Mouse (Mus musculus) gastrocnemius, adult 2 months (tissue): ENCODE data around the gene C130026I21Rik. TPM values are rescaled to one million over a fixed set of nuclear protein-coding genes. Genes with fewer than 3 reads are reported as not detected.
"Not testable (repeated sequence)": the region's sequence is repeated elsewhere in the genome, so short reads cannot be mapped to it uniquely, and the experiment has no call there.

Experiments used
- DNase-seq: peaks from one replicate; pipeline ENCODE4 v3.0.0; 2022
- H3K27ac ChIP-seq: fragments of 200-600 bp; 2 replicates; pipeline ENCODE4 v1.8.1; 2022; ENCODE audit warnings: mild to moderate bottlenecking
- H3K4me3 ChIP-seq: fragments of 200-600 bp; 2 replicates; pipeline ENCODE4 v1.8.1; 2022; ENCODE audit warnings: mild to moderate bottlenecking, moderate library complexity
- CTCF ChIP-seq: fragments of 200-600 bp; IDR thresholded peaks from 2 replicates; pipeline ENCODE4 v1.8.1; 2022; ENCODE audit warnings: antibody characterized with exemption, mild to moderate bottlenecking, moderate library complexity
- intact Hi-C: fragments of 180-260 bp; cut with DNase I; formaldehyde crosslinking; loops from one replicate; pipeline ENCODE4 v1.15.1; 2025
- total RNA-seq, 2 experiments: library from RNA; stranded (reverse); gene quantifications; 2 replicates each; pipeline ENCODE4 v1.2.3; 2021

Gene C130026I21Rik
- total RNA-seq, 2 experiments from 2014 or later: 0.46 TPM; not detected in 1

DNA sequence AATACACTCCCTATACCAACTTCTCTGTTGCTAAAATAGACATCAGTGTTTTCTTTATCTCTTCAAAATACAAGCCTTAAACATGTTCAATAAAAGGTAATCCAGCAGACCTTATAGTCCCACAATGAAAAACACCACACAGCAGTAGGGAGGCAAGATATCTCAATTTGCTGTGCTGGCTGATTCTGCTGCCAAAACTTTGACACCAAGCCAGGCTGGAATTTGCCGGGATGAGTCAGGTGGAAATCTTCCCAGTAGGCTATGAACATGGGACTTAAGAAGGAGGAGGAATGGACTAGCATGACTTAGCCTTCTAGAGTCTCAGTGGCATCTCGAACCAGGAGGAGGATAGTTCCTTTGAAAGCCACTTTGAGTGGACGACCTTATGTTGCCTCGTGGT, 91.4 kb downstream of the C130026I21Rik start:
- DNase-seq, H3K4me3 ChIP-seq, intact Hi-C loops, H3K27ac ChIP-seq: not testable (repeated sequence)

DNA sequence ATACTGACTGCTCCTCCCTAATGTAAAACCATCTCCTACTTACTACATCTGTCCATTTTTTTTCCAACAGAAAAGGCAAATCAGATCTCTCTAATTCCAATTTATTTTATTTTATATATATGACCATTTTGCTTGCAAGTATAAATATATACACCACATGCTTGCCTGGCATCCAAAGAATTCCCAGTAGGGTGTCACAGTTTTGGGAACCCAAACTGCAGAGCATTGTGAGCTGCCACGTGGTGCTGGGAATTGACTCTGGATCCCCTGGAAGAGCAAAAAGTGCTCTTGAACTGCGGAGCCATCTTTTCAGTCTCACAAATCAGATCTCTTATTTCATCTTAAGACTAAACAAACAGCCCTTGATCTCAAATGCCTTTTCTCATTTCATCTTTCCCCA, 107.5 kb downstream of the C130026I21Rik start:
- DNase-seq, H3K4me3 ChIP-seq, H3K27ac ChIP-seq, intact Hi-C loops: not testable (repeated sequence)

DNA sequence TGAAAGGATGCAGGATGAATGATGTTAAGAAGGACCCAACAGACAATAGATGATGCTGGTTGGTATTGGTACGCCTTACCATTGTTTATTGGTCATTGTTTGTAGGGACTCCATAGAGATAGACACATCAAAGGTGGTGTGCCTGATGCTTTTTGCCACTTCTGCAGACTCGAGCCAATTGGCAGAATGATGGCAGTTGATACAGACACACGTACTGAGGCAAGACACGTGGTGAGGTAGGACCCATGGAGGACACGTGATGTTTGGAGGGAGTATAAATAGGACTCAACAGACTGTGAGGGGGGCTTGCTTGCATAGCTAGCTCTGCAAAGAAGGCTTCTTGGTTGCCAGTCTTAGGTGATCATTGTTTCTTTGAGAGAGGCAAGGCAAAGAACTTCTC, 115.2 kb downstream of the C130026I21Rik start:
- intact Hi-C loops, DNase-seq, H3K27ac ChIP-seq, H3K4me3 ChIP-seq: not testable (repeated sequence)

DNA sequence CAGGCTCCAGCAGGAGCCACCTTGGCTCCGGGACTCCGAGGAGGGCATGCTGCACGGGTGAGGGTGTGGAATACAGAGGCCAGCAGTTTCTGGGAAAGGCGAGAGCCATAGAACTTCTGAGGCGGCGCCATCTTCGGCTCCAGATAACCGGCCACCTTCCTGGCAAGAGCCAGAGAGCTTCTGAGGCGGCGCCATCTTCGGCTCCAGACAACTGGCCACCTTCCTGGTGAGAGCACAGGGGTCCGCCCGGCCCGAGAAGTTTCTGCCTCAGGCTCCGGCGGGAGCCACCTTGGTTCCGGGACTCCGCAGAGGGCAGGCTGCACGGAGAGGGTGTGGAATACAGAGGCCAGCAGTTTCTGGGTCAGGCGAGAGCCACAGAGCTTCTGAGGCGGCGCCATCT, 136.7 kb downstream of the C130026I21Rik start:
- intact Hi-C loops, H3K27ac ChIP-seq, H3K4me3 ChIP-seq, DNase-seq: not testable (repeated sequence)

DNA sequence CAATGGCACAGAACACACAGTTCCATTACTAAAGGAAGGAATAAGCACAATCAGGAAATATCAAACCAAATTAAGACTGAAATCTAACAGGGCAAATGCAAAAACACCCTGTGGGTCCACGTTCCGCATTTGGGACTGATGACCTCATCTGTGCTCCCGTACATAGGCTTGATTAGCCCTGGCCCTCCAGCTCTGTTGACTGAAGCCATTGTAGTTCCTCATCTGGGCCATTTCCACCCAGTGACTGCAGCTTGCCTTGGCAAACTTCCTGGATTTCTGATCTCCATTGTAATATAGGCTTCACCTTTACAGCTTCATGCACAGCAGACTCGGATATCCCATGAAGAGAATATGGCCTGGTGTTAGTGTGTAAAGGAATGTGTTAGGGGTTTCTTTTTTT, 148.5 kb downstream of the C130026I21Rik start:
- intact Hi-C loops, H3K4me3 ChIP-seq, H3K27ac ChIP-seq, DNase-seq: not testable (repeated sequence)

DNA sequence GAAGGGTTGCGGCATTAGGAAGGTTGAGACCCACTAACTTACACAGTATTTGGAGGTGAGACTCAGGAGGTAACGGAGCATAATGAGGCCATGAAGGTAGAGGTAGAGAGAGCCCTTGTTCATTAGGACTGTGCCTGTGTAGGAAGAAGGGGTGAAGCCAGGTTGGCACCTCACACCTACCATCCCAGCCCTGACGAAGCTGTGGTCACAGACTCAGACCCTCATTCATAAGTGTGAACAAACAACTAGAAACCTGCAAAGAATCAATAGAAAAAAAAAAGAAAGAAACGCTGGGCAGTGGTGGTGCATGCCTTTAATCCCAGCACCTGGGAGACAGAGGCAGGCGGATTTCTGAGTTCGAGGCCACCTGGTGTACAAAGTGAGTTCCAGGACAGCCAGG, 152.0 kb downstream of the C130026I21Rik start:
- intact Hi-C loops, DNase-seq, H3K27ac ChIP-seq, H3K4me3 ChIP-seq: not testable (repeated sequence)

DNA sequence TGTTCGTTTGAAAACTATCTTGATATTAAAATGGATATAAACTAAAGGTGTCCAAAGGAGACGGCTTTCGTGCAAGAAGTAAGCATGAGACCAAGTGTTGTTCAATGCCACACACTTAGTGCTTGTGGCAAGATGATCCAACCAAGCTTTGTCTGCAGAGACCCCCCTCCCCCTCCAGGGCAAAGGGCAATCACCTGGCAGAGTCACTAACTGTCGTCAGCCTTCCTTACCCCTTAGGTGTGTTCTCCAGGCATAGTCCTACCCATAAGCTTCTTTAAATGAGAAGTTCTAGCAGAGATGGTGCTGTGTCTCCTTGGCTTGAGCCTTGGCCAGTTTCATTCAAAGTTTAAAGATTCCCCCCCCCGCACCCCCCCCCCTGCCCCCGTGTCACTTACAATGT, 152.8 kb downstream of the C130026I21Rik start:
- H3K4me3 ChIP-seq, intact Hi-C loops, DNase-seq, H3K27ac ChIP-seq: not testable (repeated sequence)

DNA sequence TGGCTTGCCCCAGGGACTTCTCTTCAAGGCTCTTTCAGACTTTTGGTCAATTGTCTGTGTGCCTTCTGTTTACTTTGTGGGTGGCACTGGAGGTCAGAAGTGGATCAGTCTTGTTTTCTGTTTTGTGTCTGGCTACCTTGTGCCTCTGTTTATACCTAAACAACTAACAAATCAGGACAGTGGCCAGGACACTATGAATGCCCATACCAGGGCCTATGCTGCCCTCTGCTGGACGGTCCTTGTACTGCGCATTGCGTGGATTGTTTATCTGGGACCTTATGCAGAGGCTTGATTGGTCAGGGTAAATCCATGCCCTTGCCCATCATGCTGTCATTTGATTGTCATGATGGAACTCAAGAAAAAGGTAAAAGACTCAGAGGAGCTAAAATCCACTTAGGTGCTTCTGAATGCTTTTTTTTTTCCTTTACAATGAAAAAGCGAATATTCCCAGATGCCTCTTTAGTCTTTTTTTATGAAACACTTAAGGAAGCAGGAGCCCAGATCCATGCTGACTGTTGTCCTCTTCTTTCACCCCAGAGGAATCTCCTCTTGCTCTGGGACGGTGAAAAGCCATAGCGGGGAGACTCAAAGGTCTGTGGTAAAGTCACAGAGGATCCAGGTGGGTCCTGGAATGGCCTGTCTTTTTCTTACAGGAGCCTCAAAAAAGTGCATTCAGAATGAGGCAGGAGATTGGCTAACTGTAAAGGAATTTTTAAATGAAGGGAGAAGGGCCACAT, 155.5 kb downstream of the C130026I21Rik start:
- H3K27ac ChIP-seq, intact Hi-C loops, DNase-seq, H3K4me3 ChIP-seq: not testable (repeated sequence)
- peak; percentile 47 for TF ChIP-seq CTCF

DNA sequence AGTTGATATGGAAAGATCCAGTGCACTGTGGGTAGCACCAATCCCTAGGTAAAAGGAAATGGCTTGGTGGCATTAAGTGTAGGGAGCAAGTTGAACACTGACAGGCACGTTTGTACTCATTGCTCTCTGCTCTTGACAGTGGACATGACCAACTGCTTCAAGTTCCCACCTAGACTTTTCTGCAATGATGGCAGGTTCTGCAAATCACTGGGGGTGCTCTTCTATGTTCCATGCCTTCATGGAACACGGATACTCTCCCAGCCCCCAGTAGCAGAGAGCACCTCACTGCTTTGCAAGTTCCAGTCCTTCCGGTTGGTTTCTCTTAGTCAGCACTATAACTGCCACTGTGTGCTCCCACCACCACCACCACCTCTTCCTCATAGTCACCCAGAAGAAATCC, 156.3 kb downstream of the C130026I21Rik start:
- H3K4me3 ChIP-seq, H3K27ac ChIP-seq, DNase-seq, intact Hi-C loops: not testable (repeated sequence)

DNA sequence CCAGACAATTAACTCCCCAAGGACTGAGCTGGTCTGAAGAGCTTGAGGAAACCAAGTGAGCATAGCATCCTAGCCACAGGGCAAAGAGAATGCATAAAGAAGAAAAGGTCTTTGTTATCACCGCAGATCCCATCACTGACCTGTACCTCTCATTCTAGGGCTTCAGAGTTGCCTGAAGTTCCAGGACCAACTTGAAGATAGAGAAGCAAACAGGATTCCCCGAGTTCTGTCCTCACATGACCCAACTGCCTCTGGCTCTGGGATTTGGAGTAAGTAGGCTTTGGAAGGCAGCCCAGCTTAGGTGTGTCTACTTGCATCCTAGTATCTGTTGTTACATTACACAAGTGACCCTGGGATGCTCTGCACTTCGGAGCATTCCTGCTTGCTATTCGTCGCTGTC, 157.5 kb downstream of the C130026I21Rik start:
- H3K27ac ChIP-seq, H3K4me3 ChIP-seq, DNase-seq, intact Hi-C loops: not testable (repeated sequence)

DNA sequence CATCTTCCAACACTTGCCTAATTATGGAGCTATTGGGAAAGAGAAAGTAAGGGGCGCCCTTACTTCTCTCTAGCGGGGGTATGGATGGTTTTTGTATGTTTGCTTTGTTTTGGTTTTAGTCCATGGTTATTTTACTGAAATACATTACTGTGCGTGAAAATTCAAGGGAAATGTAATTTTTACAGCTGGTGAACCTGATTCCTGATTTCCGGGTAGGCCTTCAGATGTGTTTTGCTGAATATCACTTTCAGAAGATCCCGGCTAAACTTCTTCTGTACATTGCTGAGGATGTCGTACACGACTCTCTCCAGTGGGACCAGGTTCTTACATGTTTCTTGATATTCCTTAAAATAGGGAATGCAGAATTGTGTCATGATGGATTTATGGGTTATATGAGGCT, 158.1 kb downstream of the C130026I21Rik start:
- intact Hi-C loops, H3K4me3 ChIP-seq, H3K27ac ChIP-seq, DNase-seq: not testable (repeated sequence)

DNA sequence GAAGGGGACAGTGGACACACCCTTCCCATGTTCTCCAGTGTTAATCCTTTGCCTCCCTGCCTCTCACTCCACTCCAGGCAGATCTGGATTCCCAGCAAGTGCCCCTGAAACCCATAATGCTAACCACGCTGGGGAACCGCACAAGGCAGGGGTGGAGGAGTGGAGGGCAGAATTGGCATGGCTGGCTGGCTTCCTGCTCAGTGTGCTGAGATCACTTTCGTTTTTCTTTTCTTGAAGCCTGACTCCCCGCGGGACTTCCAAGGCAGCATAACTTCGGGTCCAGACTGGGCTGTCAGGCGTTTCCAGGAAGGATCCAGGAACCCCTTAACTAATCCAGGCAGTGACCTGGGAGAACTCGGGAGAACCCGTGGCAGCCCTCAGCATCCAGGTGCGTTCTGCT, 158.8 kb downstream of the C130026I21Rik start:
- intact Hi-C loops, H3K27ac ChIP-seq, H3K4me3 ChIP-seq, DNase-seq: not testable (repeated sequence)

DNA sequence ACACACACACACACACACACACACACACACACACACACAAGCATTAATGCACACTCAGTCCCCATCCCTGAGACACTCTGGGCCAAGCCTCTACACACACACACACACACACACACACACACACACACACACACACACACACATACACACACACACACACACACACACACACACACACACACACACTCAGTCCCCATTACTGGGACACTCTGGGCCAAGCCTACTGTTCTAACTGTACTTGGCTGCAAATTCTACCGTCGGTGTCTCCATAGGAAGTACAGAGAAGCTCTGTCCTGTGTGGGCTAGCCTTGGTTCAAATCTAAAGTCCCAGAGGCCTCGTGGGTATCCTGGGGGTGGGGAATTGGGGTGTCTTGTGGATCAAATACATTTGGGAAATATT, 159.5 kb downstream of the C130026I21Rik start:
- DNase-seq, H3K4me3 ChIP-seq, H3K27ac ChIP-seq, intact Hi-C loops: not testable (repeated sequence)

DNA sequence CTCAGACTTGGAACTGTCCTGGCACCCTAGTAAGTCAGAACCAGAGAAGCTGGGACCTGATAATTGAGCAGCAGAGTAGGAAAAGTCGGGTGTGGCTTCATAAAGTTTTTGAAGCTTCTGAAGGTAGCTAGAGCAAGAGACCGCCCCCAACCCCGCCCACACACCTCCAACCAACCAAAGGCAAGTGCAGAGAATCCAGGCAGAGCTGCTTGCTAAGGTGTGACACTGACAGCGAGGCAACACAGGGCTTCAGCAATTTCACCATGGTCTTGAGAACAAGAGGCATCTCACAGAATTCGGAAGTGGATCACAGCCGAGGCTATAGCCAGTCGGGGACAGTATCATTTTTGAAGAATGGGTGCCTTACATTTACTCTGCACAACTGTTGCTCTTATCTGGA, 160.6 kb downstream of the C130026I21Rik start, which contains the start of gene A530032D15Rik:
A530032D15Rik (minus strand) TSS at position 101 of the 400 bp plus-strand sequence.
- H3K4me3 ChIP-seq, DNase-seq, H3K27ac ChIP-seq, intact Hi-C loops: not testable (repeated sequence)

DNA sequence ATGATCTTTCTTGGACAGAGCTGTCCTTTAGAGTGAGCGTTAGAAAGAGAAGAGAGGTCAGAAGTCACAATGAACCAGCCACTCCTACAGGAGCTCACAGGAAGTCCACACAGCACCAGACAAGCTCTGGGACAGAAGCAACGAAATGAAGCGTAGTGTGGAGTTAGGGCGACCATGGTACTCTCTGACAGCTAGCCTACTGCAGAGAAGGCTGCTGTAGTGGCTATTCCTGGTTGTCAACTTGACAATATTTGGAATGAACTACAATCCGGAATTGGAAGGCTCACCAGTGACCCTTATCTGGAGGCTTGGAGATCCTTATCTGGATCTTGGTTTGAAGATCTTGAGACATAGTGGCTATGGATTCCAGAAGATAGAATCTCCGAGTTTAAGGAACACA, 164.4 kb downstream of the C130026I21Rik start:
- DNase-seq, intact Hi-C loops, H3K4me3 ChIP-seq, H3K27ac ChIP-seq: not testable (repeated sequence)

DNA sequence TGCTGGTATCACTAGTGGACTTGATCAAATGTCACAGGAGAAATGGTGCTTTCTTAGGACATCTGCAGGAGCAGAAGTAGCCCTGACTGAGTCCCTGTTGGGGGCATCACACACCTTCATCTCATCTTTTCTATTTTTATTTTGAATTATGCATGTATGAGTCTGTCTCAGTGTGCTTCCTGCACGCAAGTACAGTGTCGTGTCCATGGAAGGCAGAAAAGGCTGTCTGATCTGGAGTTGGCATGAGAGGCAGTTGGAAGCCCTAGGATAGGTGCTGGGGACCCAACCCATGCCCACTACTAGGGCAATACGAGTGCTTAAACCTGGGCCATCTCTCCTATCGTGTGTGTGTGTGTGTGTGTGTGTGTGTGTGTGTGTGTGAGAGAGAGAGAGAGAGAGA, 165.0 kb downstream of the C130026I21Rik start:
- H3K27ac ChIP-seq, DNase-seq, H3K4me3 ChIP-seq, intact Hi-C loops: not testable (repeated sequence)

DNA sequence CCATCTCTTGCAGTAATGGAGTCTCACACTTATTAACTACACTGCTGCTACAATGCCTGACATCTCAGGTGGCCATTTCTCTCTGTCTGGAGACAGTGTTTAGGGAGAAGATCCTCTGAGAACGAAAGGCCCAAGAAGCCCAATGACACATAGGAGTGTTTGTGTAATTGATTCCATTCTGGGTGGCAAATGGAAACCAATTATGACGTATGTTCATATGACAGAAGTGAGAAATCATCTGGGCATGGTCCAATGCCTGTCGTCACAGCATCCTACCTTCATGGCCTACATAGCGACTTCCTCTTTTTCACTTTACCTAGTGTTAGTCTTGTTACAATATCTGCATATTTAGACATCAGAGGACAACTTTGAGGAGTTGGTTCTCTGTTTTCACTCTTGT, 168.6 kb downstream of the C130026I21Rik start:
- intact Hi-C loops, H3K27ac ChIP-seq, DNase-seq, H3K4me3 ChIP-seq: not testable (repeated sequence)

DNA sequence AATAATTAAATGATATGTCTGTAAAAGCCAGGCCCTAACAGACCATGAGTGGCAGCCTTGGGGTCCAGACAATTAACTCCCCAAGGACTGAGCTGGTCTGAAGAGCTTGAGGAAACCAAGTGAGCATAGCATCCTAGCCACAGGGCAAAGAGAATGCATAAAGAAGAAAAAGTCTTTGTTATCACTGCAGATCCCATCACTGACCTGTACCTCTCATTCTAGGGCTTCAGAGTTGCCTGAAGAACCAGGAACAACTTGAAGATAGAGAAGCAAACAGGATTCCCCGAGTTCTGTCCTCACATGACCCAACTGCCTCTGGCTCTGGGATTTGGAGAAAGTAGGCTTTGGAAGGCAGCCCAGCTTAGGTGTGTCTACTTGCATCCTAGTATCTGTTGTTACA, 170.5 kb downstream of the C130026I21Rik start, which contains the start of gene Gm10553:
Gm10553 (plus strand) TSS at position 301 of the 400 bp plus-strand sequence.
- H3K4me3 ChIP-seq, DNase-seq, H3K27ac ChIP-seq, intact Hi-C loops: not testable (repeated sequence)

DNA sequence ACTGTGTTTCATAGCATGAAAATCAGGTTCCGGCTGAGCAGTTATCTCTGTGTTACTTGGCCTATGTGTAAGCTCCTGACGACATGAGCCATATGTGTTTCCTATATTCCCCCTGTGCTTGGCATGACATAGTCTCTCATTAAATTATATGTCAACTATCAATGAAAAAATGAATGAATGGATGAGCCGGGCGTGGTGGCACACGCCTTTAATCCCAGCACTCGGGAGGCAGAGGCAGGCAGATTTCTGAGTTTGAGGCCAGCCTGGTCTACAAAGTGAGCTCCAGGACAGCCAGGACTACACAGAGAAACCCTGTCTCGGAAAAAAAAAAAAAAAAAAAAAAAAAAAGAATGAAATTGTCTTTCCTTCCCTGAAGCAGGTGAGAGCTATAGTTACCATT, 171.3 kb downstream of the C130026I21Rik start:
- intact Hi-C loops, DNase-seq: not testable (repeated sequence)

More for the DNA sequence above, 171.3 kb downstream of the C130026I21Rik start:
- not testable (repeated sequence) for H3K4me3 ChIP-seq, H3K27ac ChIP-seq
